Mouse (Mus musculus) spleen, adult 12 weeks (tissue): ENCODE measurements around the gene Neto2.
"Not testable (repeated sequence)": the region's sequence is repeated elsewhere in the genome, so short reads cannot be mapped to it uniquely, and the experiment has no call there.

ENCODE experiments used
- DNase-seq: peaks from one replicate; pipeline ENCODE4 v3.0.0; 2022; ENCODE audit warnings: low spot score

Neto2 gene

GRCm38 (mm10) chr8:85700751-85701351 lies at the start of gene Neto2:
Neto2 (minus strand) TSS chr8:85700924.
- peak; percentile 48 for DNase-seq

- no peak for DNase-seq
These were observed 44.3 kb upstream of the Neto2 start for GRCm38 (mm10) chr8:85745053-85745452.

GRCm38 (mm10) chr8:85730545-85730944 lies 29.8 kb upstream of the Neto2 start:
- no peak for DNase-seq

GRCm38 (mm10) chr8:85717271-85717670 lies 16.5 kb upstream of the Neto2 start:
- DNase-seq = no peak

GRCm38 (mm10) chr8:85716696-85717095 lies 16.0 kb upstream of the Neto2 start:
- no peak for DNase-seq

GRCm38 (mm10) chr8:85706988-85707387 lies 6.3 kb upstream of the Neto2 start:
- no peak for DNase-seq

GRCm38 (mm10) chr8:85700101-85700750 lies 498 bp downstream of the Neto2 start:
- DNase-seq = peak; percentile 34

GRCm38 (mm10) chr8:85699051-85699450 lies 1.7 kb downstream of the Neto2 start:
- peak; percentile 39 for DNase-seq

GRCm38 (mm10) chr8:85665146-85665545 lies 35.6 kb downstream of the Neto2 start:
- DNase-seq = no peak

- peak; percentile 19 for DNase-seq
These were observed 38.7 kb downstream of the Neto2 start for GRCm38 (mm10) chr8:85661995-85662394.

- DNase-seq = no peak
These were observed 49.5 kb downstream of the Neto2 start for GRCm38 (mm10) chr8:85651201-85651600.

GRCm38 (mm10) chr8:85648553-85648952 lies 52.2 kb downstream of the Neto2 start:
- no peak for DNase-seq

- DNase-seq = no peak
These were observed 55.6 kb downstream of the Neto2 start for GRCm38 (mm10) chr8:85644921-85645665.

GRCm38 (mm10) chr8:85624450-85624849 lies 76.3 kb downstream of the Neto2 start:
- DNase-seq = no peak

- DNase-seq = no peak
These were observed 77.5 kb downstream of the Neto2 start for GRCm38 (mm10) chr8:85623246-85623645.

- no peak for DNase-seq
These were observed 81.9 kb downstream of the Neto2 start for GRCm38 (mm10) chr8:85618789-85619188.

GRCm38 (mm10) chr8:85617125-85617524 lies 83.6 kb downstream of the Neto2 start:
- DNase-seq = not testable (repeated sequence)

GRCm38 (mm10) chr8:85608836-85609235 lies 91.9 kb downstream of the Neto2 start:
- DNase-seq = no peak

GRCm38 (mm10) chr8:85607804-85608203 lies 92.9 kb downstream of the Neto2 start:
- no peak for DNase-seq

- no peak for DNase-seq
These were observed 93.8 kb downstream of the Neto2 start for GRCm38 (mm10) chr8:85606974-85607373.

GRCm38 (mm10) chr8:85606561-85606960 lies 94.2 kb downstream of the Neto2 start:
- DNase-seq = no peak

- DNase-seq = no peak
These were observed 96.5 kb downstream of the Neto2 start for GRCm38 (mm10) chr8:85604201-85604600.

GRCm38 (mm10) chr8:85603203-85603895 lies 97.4 kb downstream of the Neto2 start:
- DNase-seq = no peak
